Mouse (Mus musculus) liver (tissue): ENCODE results near the gene Pax5.
"Not testable (repeated sequence)": the region's sequence is repeated elsewhere in the genome, so short reads cannot be mapped to it uniquely, and the experiment has no call there.

Experiments used
- DNase-seq: peaks from one replicate; pipeline ENCODE4 v3.0.0-alpha.2; 2020; ENCODE audit warnings: mixed read lengths

Pax5 gene

GRCm38 (mm10) chr4:44709740-44710700, at the start of gene Pax5:
Gene Pax5, minus strand, starts transcription at chr4:44710487.
- DNase-seq, result no peak

GRCm38 (mm10) chr4:44757131-44757530, 46.8 kb upstream of the Pax5 start:
- DNase-seq, result not testable (repeated sequence)

- peak; percentile 93 for DNase-seq
Measured at GRCm38 (mm10) chr4:44756134-44756951, 46.1 kb upstream of the Pax5 start.

GRCm38 (mm10) chr4:44755553-44756133, 45.4 kb upstream of the Pax5 start, which contains the start of gene Zcchc7:
Gene Zcchc7, plus strand, starts transcription at chr4:44755877.
- DNase-seq, result no peak

DNA sequence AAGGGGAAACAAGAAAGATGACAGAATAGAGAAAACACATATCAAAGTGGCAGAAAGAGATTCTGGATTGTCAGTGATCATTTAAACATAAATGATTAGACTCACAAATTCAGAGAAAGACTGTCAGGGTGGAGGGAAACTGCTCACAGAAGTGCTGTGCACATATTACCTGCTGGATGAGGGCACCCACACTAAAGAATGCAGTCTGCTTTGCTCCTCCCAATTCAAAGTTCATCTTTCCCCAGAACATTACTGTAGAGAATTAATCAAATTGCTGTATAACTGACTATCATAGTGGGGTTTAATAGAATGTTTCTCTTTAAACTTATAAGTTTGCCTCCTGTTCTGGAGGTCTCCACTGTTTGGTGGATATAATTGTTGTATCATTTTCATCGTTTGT, 30.2 kb upstream of the Pax5 start:
- no peak for DNase-seq

GRCm38 (mm10) chr4:44721237-44721636, 10.9 kb upstream of the Pax5 start:
- DNase-seq, result no peak

DNA sequence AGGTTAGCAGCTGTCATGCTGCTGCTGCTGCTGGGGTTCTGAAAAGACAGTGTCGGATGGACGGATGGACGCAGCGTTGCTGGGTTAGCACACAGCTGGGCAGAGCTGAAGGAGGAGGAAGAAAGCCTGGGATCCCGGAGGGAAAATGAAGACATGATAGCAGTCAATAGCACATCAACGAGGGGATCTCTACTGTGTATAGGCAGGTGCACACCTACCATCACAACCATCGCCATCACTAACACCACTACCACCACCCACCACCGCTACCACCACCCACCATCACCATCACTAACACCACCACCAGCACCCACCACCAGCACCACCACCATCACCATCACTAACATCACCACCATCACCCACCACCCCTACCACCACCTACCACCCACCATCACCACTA, 9.8 kb upstream of the Pax5 start:
- DNase-seq, result no peak

GRCm38 (mm10) chr4:44717676-44718075, 7.4 kb upstream of the Pax5 start:
- no peak for DNase-seq

GRCm38 (mm10) chr4:44716391-44716790, 6.1 kb upstream of the Pax5 start:
- DNase-seq, result no peak

DNA sequence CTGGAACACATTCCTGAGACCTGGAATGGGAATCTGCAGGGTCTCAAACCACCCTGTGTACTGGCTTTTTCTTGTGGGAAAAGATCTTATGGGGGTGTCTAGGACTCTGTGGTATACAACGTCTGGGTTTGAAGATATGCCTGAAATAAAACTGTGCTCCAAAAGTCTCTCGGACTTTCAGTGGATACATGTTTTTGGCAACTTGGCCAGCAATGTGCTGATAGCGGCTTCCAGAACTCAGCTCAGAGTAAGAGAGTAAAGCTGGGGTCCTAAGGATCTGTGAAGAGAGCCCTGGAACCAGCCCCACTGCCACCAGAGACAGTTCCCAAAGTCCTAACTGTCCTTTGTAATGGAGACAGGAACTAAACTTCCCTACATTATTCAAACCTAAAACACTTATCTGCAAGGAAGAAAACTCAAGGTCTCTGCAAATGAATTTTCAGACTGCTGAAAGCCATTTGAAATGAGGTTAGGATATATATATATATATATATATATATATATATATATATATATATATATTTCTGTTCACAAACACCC, 5.4 kb upstream of the Pax5 start:
- DNase-seq, result no peak

- DNase-seq, result no peak
Measured at GRCm38 (mm10) chr4:44714111-44714621, 3.9 kb upstream of the Pax5 start.

DNA sequence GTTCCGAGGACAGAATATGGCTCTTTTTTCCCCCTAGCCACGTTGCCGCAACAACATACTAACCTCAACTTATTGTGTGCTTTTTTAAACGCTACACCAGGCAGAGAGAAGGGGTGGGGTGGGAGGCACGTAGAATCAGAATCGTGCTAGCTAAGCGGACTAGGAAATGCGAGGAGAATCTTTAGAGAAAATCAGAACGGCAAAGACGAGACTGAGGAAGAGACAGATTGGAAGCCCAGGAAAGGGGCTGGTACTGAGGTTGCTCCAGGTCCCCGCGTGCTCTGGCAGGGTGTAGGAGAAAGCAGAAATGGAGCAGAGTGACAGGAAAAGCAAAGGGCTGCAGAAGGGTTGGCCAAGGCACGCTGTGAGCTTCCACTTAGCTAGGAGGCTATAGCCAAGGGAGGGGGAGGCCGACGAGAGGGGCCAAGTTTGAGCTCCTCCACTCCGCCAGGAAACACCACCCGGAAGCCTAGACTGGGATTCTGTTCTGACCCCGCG, 3.3 kb upstream of the Pax5 start:
- DNase-seq, result no peak

- no peak for DNase-seq
Measured at GRCm38 (mm10) chr4:44712786-44713553, 2.7 kb upstream of the Pax5 start.

DNA sequence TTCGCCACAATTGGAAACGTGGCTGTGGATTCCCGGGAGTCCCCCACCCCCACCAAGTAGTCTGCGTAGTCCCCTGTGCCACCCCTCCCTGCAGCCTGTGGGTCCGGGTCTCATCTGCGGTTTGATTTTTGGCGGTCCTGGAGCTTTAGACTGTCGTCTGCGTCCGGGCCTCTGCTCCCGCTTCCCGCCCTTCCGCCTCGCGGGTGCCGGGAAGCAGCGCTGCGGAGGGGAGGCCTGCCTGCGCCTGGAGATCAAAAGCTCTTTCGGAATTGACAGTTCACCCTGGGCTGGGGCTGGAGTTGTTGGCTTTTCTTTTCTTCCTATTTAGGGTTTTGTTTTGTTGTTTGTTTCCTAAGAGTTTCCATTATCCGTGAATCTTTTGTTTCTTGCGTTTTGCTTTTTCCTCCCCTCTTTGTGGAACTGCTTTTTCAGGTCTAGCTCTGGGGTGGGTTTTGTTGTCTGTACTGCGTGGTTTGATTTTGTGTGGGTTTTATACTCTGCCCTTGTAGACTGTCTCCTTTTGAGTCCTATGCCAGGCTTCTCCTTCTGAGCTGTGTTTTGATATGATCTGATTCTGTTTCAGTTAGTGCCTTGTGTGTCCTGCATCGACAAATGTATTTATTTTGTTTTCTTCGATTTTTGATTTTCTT, 1.9 kb upstream of the Pax5 start:
- DNase-seq, result no peak

DNA sequence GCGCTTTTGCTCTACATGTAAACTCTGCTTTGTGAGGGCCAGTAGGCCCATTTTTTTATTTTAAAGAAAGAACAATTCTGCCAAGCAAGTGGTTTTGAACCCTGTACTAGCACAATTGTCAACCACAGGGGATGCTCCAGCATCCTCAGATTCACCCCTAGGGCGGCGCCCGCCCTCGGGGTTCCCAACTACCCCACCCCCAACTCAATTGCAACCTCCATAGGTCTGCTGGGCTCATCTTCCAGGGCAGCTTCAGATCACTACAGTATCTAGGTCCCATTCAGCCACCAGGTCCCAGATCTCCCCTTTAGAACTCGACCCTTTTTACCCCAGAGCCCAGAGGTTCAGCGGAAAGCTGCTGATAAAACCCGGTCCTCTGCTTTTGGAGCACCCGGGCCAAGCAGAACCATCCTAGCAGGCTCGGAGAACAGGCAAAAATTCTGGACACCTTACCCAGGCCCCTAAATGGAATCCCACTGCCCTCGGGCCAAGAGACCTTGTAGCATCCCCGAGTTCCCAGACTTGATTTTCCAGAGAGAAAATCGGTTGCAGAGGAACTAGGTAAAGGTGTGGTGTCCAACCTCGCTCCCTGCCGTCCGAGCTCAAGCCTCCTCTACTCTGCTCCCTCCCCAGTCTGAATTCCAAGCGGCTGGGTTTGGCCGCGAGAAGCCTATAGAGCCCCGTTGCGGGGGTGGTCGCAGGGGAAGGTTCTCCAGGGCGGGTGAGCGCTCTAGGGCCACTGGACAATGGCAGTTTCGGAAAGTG, 1.0 kb upstream of the Pax5 start:
- no peak for DNase-seq

GRCm38 (mm10) chr4:44710701-44711097, 412 bp upstream of the Pax5 start:
- no peak for DNase-seq

GRCm38 (mm10) chr4:44709091-44709695, 1.1 kb downstream of the Pax5 start:
- no peak for DNase-seq

GRCm38 (mm10) chr4:44708311-44708710, 2.0 kb downstream of the Pax5 start:
- no peak for DNase-seq

- no peak for DNase-seq
Measured at GRCm38 (mm10) chr4:44706865-44707264, 3.4 kb downstream of the Pax5 start.

DNA sequence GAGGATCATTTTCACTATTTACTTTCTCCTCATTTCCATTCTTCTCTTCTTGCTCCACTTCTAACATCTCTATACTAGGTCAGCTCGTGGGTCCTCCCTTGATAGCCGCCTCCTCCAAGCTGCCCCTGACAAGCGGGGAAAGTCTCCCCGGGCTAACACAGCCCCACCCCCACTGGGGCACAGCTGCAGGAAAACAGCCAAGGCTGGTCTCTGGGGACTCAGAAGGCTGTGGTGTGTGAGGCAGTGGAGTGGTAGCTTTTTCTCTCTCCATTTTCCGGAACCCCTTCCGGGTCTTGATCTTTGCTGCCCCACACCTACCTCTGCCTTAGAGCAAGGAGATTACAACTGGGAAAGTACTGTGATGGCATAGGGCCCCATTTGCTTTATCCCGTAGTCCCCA, 4.3 kb downstream of the Pax5 start:
- no peak for DNase-seq
